In genomic region chr12:118640925-118641324, GRCm38 (mm10) we compare ENCODE assay signal across 23 mouse cellular contexts.
DNase-seq lines count a peak whose midpoint lies in the region; ATAC-seq and TF ChIP-seq lines count a peak whose summit lies in the region.
"Had no signal": no experiment of that assay in that cellular context is flagged by ENCODE, and none has a peak within 500 bp of the region (broad histone marks: within the 10 kb centered on the region; RNA-seq: fewer than 3 reads in every experiment).

No protein-coding gene starts in this region.

- TF ChIP-seq EP300 in liver, postnatal 0 days (IDR thresholded peaks at IDR 0.05; ENCODE audit: low read depth) = no peak

- H3K27me3 ChIP-seq in liver, postnatal 0 days (ENCODE audit: insufficient read depth, low read length) = no peaks in the 10 kb centered on the region

- H3K9ac ChIP-seq in liver, postnatal 0 days (replicated peaks) = no peak overlapping the region
- H3K9ac ChIP-seq: forebrain, embryonic 13.5 days; hindbrain, embryonic 13.5 days had no signal

- H3K9me3 ChIP-seq in liver, postnatal 0 days (ENCODE audit: low read length) = no peaks in the 10 kb centered on the region
- H3K9me3 ChIP-seq: forebrain, embryonic 10.5 days; forebrain, embryonic 13.5 days; hindbrain, embryonic 10.5 days; hindbrain, embryonic 13.5 days had no signal

- no peak overlapping the region for H3K4me2 ChIP-seq in liver, postnatal 0 days (ENCODE audit: low read depth, low read length)
- H3K4me2 ChIP-seq: forebrain, embryonic 13.5 days; heart, embryonic 11.5 days; hindbrain, embryonic 13.5 days had no signal

- no peaks in the 10 kb centered on the region for H3K36me3 ChIP-seq in liver, postnatal 0 days (replicated peaks; ENCODE audit: insufficient read depth, low read length)
- H3K36me3 ChIP-seq: forebrain, embryonic 10.5 days; hindbrain, embryonic 10.5 days; hindbrain, embryonic 13.5 days had no signal

- peak; percentile 16 for DNase-seq in liver, postnatal 0 days
- DNase-seq in liver = no peak
- DNase-seq in adrenal gland, postnatal 25 days = no peak
- DNase-seq in right cerebral cortex, postnatal 14 days = no peak
- DNase-seq: adrenal gland, adult 8-10 months; adrenal gland, postnatal 36 days; cerebellum, adult 11-12 months; cerebellum, adult 8-10 months; cerebellum, postnatal 10 days; cerebellum, postnatal 36 days; gastrocnemius, postnatal 10 days; gastrocnemius, postnatal 36 days; heart, adult 11 months had no signal

- WGBS in liver, postnatal 0 days (ENCODE audit: insufficient replicate concordance) = 42% methylated on average over 3 of the region's 3 CpGs

- ATAC-seq in liver, postnatal 0 days = peak; percentile 91
- ATAC-seq in granulocyte monocyte progenitor cell, adult 5-6 weeks (replicated peaks; ENCODE audit: poor library complexity, severe bottlenecking) = peak; percentile 99
- peak; percentile 94 for ATAC-seq in megakaryocyte, adult 5-6 weeks (ENCODE audit: poor library complexity, severe bottlenecking)
- ATAC-seq: CD4-positive, CD25-positive, alpha-beta regulatory T cell, adult 4 months; forebrain, embryonic 13.5 days; forebrain, embryonic 16.5 days; hindbrain, embryonic 16.5 days had no signal

- H3K27ac ChIP-seq in liver, postnatal 0 days (ENCODE audit: low read depth) = no peak overlapping the region
- H3K27ac ChIP-seq: forebrain, embryonic 10.5 days; forebrain, embryonic 13.5 days; hindbrain, embryonic 10.5 days; hindbrain, embryonic 13.5 days had no signal

- TF ChIP-seq CTCF in liver, postnatal 0 days (IDR thresholded peaks at IDR 0.05; ENCODE audit: low read depth) = no peak

- H3K4me1 ChIP-seq in liver, postnatal 0 days (ENCODE audit: insufficient read depth) = no peaks in the 10 kb centered on the region
- H3K4me1 ChIP-seq: forebrain, embryonic 13.5 days had no signal

- no peak overlapping the region for H3K4me3 ChIP-seq in liver, postnatal 0 days (ENCODE audit: low read depth, low read length)
- H3K4me3 ChIP-seq: forebrain, embryonic 10.5 days; forebrain, embryonic 13.5 days; hindbrain, embryonic 10.5 days; hindbrain, embryonic 13.5 days had no signal
